Mouse (Mus musculus) heart, embryonic 16.5 days (tissue): ENCODE measurements around the gene Sox10. TPM values are rescaled to one million over a fixed set of nuclear protein-coding genes. Genes with fewer than 3 reads are reported as not detected.
A peak's percentile ranks its signal among the peaks of the same experiment; 100 is the strongest.

Experiments used
- ATAC-seq: fragments of 200-750 bp; cut with Nextera tagmentation; replicated peaks from 2 replicates; pipeline ENCODE4 v1.8.0; 2017; ENCODE audit warnings: moderate number of reproducible peaks; ENCODE audit not compliant: insufficient read depth, low FRiP score; ENCODE audit errors: extremely low read depth
- H3K27ac ChIP-seq: fragments of 300-500 bp; sonication (generic); 2 replicates; pipeline ENCODE4 v1.5.1; 2014; ENCODE audit warnings: mild to moderate bottlenecking, low read length, control low read depth, moderate library complexity
- H3K27me3 ChIP-seq: fragments of 300-500 bp; sonication (generic); 2 replicates; pipeline ENCODE4 v1.6.1; 2014; ENCODE audit warnings: low read length, mixed read lengths; ENCODE audit not compliant: control insufficient read depth, insufficient read depth
- H3K36me3 ChIP-seq: fragments of 300-500 bp; sonication (generic); 2 replicates; pipeline ENCODE4 v1.6.1; 2014; ENCODE audit not compliant: control insufficient read depth, insufficient read depth
- H3K4me1 ChIP-seq: fragments of 300-500 bp; sonication (generic); 2 replicates; pipeline ENCODE4 v1.6.1; 2014; ENCODE audit warnings: low read length, mixed read lengths; ENCODE audit not compliant: control insufficient read depth, insufficient read depth
- H3K4me2 ChIP-seq: fragments of 300-500 bp; sonication (generic); 2 replicates; pipeline ENCODE4 v1.6.1; 2014; ENCODE audit warnings: low read depth, mild to moderate bottlenecking, control low read depth, low read length
- H3K4me3 ChIP-seq: fragments of 300-500 bp; sonication (generic); 2 replicates; pipeline ENCODE4 v1.5.1; 2014; ENCODE audit warnings: mild to moderate bottlenecking, control low read depth, low read length
- H3K9ac ChIP-seq: fragments of 300-500 bp; sonication (generic); 2 replicates; pipeline ENCODE4 v1.6.1; 2014; ENCODE audit warnings: low read length, control low read depth
- H3K9me3 ChIP-seq: fragments of 300-500 bp; sonication (generic); replicated peaks from 2 replicates; pipeline ENCODE4 v1.6.1; 2016; ENCODE audit warnings: low read length; ENCODE audit not compliant: control insufficient read depth
- WGBS: fragments of 180-500 bp; shearing (Covaris S2); extraction: QIAGEN DNeasy Blood & Tissue Kit; methylation state at CpG from one replicate; pipeline ENCODE4 v1.1.7; 2014; 5-methylcytosine and 5-hydroxymethylcytosine counted together
- polyA plus RNA-seq: library from polyadenylated mRNA; unstranded; fragments of >200 nt; fragmentation: Nextera tagmentation; extraction: Ambion mirVana; gene quantifications from 2 replicates; pipeline ENCODE4 v1.2.1, GENCODE M21; 2015

Sox10 gene
- polyA plus RNA-seq, 1 experiment from 2014 or later: 0.39 TPM

GRCm38 (mm10) chr15:79109321-79109934 is 55.6 kb downstream of the Sox10 start:
- under 1% methylated on average over 46 of the region's 46 CpGs for WGBS
- H3K27ac ChIP-seq: peak overlapping the region; percentile 98
- peak; percentile 47 for ATAC-seq
- H3K9me3 ChIP-seq: no peaks in the 10 kb centered on the region
- H3K9ac ChIP-seq: peak overlapping the region; percentile 99
- H3K4me2 ChIP-seq: peak overlapping the region; percentile 72
- H3K4me1 ChIP-seq: peaks cover 27% of the 10 kb centered on the region
- H3K27me3 ChIP-seq: no peaks in the 10 kb centered on the region
- H3K36me3 ChIP-seq: peaks cover 4% of the 10 kb centered on the region; the same call in 1 of the 2 replicates
- peak overlapping the region; percentile 95 for H3K4me3 ChIP-seq

DNA sequence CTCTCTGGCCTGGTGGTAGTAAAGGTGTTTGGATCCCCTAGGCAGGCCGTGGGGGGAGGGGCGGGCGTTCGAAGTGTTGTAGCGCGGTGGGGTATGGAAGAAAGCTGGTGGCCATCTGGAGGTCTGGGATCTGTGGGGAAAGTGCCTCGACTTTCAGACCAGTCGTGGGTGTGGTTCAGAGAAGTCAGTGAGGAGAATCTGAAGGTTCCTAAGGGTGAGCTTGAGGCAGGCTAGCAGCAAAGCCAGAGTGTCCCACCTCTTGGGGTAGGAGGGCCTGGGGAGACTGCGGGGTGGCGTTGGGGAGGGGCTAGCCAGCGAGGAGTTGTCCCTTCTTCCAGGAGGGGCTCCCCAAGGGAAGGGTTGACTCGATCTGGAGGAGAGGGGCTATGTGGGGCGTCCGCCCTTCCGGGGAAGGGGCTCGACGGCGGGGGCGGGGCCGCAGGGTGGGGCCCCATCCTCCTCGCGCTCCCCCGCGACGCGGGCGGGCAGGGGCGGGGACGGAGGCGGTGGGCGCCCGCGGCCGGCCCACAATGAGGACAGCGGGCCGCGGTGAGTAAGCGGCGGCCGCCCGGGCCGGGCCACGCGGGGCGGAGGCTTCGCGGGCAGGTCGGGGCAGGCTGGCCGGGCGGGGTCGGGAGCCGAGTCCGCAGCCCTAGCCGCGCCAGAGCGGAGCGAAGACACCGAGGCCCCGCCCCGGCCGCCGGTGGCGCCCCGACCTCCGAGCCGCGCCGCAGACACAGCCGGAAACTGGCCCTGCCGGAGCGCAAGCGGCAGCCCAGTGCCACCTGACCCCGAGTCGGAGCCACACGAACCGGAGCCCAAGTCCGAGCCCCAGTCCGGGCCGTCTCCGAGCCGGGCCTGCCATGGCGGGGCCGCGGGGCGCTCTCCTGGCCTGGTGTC is 56.4 kb downstream of the Sox10 start, which contains the start of gene Micall1:
Gene Micall1 (plus strand): TSS at position 478 of the 900 bp plus-strand sequence.
- ATAC-seq: peak; percentile 69
- Histone ChIP-seq H3K4me1 (peaks cover 27% of the 10 kb centered on the region), H3K9me3 (no peaks in the 10 kb centered on the region), H3K36me3 (no peaks in the 10 kb centered on the region), H3K9ac (peak within 1 kb of the TSS; percentile 99), H3K4me2 (peak within 1 kb of the TSS; percentile 72), H3K27me3 (no peaks in the 10 kb centered on the region), H3K27ac (peak within 1 kb of the TSS; percentile 98), H3K4me3 (peak within 1 kb of the TSS; percentile 95)
- under 1% methylated on average over 80 of the region's 85 CpGs for WGBS

DNA sequence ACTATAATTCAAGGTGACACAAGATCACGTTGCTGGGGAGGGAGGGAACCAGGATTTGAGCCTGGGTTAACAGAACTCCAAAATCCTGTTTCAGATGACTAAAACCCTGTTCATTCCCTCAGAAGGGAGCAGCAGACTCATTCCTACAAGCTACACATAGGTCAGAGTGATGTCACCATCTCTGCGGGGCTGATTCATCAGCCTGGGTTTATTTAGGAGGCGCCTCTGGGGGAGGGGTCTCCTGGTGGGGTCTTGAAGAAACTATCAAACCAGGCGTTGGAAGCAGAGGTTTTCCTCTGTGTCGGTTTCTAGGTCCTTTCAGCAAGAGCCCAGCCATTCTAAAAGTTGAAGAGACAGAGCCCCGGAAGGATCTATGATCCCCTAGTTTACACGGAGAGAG is 57.1 kb downstream of the Sox10 start:
- WGBS: 24% methylated on average over 7 of the region's 7 CpGs
- no peaks in the 10 kb centered on the region for H3K9me3 ChIP-seq
- H3K27ac ChIP-seq: peak overlapping the region; percentile 98
- peak overlapping the region; percentile 99 for H3K9ac ChIP-seq
- H3K4me1 ChIP-seq: peaks cover 27% of the 10 kb centered on the region
- H3K4me3 ChIP-seq: peak overlapping the region; percentile 95
- H3K27me3 ChIP-seq: no peaks in the 10 kb centered on the region
- H3K4me2 ChIP-seq: peak overlapping the region; percentile 72
- no peak for ATAC-seq
- H3K36me3 ChIP-seq: no peaks in the 10 kb centered on the region

- Histone ChIP-seq H3K9ac (no peak overlapping the region), H3K36me3 (no peaks in the 10 kb centered on the region), H3K4me3 (no peak overlapping the region), H3K4me1 (peaks cover 27% of the 10 kb centered on the region), H3K27ac (no peak overlapping the region), H3K9me3 (no peaks in the 10 kb centered on the region), H3K4me2 (no peak overlapping the region), H3K27me3 (no peaks in the 10 kb centered on the region)
- WGBS: 36% methylated on average over 2 of the region's 2 CpGs
- ATAC-seq: no peak
Measured at GRCm38 (mm10) chr15:79105804-79106203, 59.2 kb downstream of the Sox10 start.

Other genes starting within 250 kb of the Sox10 start
- 718 and 722 TPM in 2 replicates for gene Lgals1, start 238.5 kb downstream of the Sox10 start, polyA plus RNA-seq
- gene Nol12, start 230.3 kb downstream of the Sox10 start, polyA plus RNA-seq: 28.3 and 33.7 TPM in 2 replicates
- 47.9 and 53.7 TPM in 2 replicates for gene Triobp, start 217.5 kb downstream of the Sox10 start, polyA plus RNA-seq
- 301 and 315 TPM in 2 replicates for gene H1f0, start 136.8 kb downstream of the Sox10 start, polyA plus RNA-seq
- gene Galr3, start 123.4 kb downstream of the Sox10 start, polyA plus RNA-seq: not detected in 2 replicates
- 28.4 and 28.5 TPM in 2 replicates for gene Ankrd54, start 102.3 kb downstream of the Sox10 start, polyA plus RNA-seq
- gene Eif3l, start 90.1 kb downstream of the Sox10 start, polyA plus RNA-seq: 151 and 161 TPM in 2 replicates
- gene Micall1, start 56.3 kb downstream of the Sox10 start, polyA plus RNA-seq: 21.1 and 23.2 TPM in 2 replicates
- 222 and 262 TPM in 2 replicates for gene Polr2f, start 24.2 kb downstream of the Sox10 start, polyA plus RNA-seq
- 11.0 and 12.0 TPM in 2 replicates for gene 1700088E04Rik, start 24.0 kb downstream of the Sox10 start, polyA plus RNA-seq
- 36.5 and 37.9 TPM in 2 replicates for gene Pick1, start 63.9 kb upstream of the Sox10 start, polyA plus RNA-seq
- 0.63 and 0.67 TPM in 2 replicates for gene Gm49486, start 64.2 kb upstream of the Sox10 start, polyA plus RNA-seq
- 0.47 and 0.95 TPM in 2 replicates for gene Slc16a8, start 89.5 kb upstream of the Sox10 start, polyA plus RNA-seq
- 14.2 and 17.3 TPM in 2 replicates for gene Baiap2l2, start 120.3 kb upstream of the Sox10 start, polyA plus RNA-seq
- 12.1 and 13.7 TPM in 2 replicates for gene Pla2g6, start 163.2 kb upstream of the Sox10 start, polyA plus RNA-seq
- gene Maff, start 181.4 kb upstream of the Sox10 start, polyA plus RNA-seq: 3.9 and 4.1 TPM in 2 replicates
- gene Tmem184b, start 238.3 kb upstream of the Sox10 start, polyA plus RNA-seq: 71.7 and 75.2 TPM in 2 replicates